Mouse (Mus musculus): ENCODE results near the gene Lrp5. TPM values are rescaled to one million over a fixed set of nuclear protein-coding genes. Genes with fewer than 3 reads are reported as not detected.

Lrp5 gene
- total and polyA plus RNA-seq, 3 experiments: 16.1 to 31.9 TPM; not detected in 1

- Histone ChIP-seq H3K9ac (ENCODE audit: control insufficient read depth, low read depth, low read length, poor library complexity, severe bottlenecking) (no peak overlapping the region), H3K79me2 (ENCODE audit: control insufficient read depth, insufficient read depth, low read length, poor library complexity) (no peaks in the 10 kb centered on the region; the same call in 1 of the 2 replicates), H3K27ac (ENCODE audit: control insufficient read depth, low read depth, low read length) (no peak overlapping the region), H3K4me3 (ENCODE audit: control insufficient read depth in 1 of 2, insufficient read depth in 1 of 2, low read depth in 2 of 2, low read length in 2 of 2) (no peak overlapping the region), H3K27me3 (ENCODE audit: control insufficient read depth in 1 of 2, insufficient read depth in 2 of 2, low read length in 2 of 2) (no peaks in the 10 kb centered on the region), H3K4me1 (ENCODE audit: control insufficient read depth in 1 of 2, insufficient read depth in 2 of 2, low read length in 2 of 2) (no peaks in the 10 kb centered on the region), H3K36me3 (ENCODE audit: control insufficient read depth in 1 of 2, insufficient read depth in 2 of 2, low read length in 2 of 2) (no peaks in the 10 kb centered on the region), H3K9me3 (replicated peaks; ENCODE audit: insufficient read depth, low read length) (no peaks in the 10 kb centered on the region)
- no peak for DNase-seq (ENCODE audit: low read depth, low spot score)
- TF ChIP-seq TAL1 (IDR thresholded peaks at IDR 0.05; ENCODE audit: low read length) (no peak), ZNF384 (IDR thresholded peaks at IDR 0.05; ENCODE audit: low read depth, low read length) (no peak), GABPA (IDR thresholded peaks at IDR 0.05; ENCODE audit: low read depth, low read length) (no peak), POLR2AphosphoS2 (IDR thresholded peaks at IDR 0.05; ENCODE audit: low read length) (no peak), E2F4 (IDR thresholded peaks at IDR 0.05; ENCODE audit: borderline replicate concordance, low read depth, low read length) (no peak), ZKSCAN1 (IDR thresholded peaks at IDR 0.05; ENCODE audit: low read depth, low read length) (no peak), MAFK (IDR thresholded peaks at IDR 0.05; ENCODE audit: borderline replicate concordance, low read depth, low read length) (no peak), MEF2A (IDR thresholded peaks at IDR 0.05; ENCODE audit: extremely low read depth, insufficient replicate concordance, low read depth, low read length, poor library complexity, severe bottlenecking) (no peak)
Observed at GRCm38 (mm10) chr19:3723170-3723569, 36.8 kb upstream of the Lrp5 start.

DNA sequence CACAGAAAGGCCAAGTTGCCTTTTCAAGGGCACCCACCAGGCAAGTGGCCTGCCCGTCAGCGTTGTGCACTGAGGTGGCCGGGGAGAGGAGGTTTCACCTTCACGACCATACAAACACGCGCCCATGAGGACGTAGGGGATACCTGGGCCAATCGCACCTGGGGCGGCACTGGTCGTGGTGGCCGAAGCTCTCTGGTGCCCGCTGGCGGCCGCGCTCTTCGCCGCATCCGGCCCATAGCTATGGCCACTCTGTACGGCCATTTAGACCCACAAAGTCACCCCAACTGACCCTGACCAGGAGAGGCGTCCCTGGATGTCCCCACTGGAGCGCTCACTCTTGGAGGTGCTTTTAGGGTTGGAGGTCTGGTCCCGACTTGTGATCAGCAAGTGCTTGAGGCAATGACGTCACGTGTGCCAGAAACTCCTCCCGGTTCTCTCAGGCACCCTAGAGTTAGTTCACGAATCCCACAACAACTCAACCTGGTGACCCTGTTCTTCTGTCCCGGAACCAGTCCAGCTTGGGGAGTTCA, 33.1 kb upstream of the Lrp5 start:
- peak; percentile 73 for DNase-seq (ENCODE audit: low read depth, low spot score)

More for the DNA sequence above, 33.1 kb upstream of the Lrp5 start:
- peak overlapping the region; percentile 59 to 72 for H3K4me3 ChIP-seq (ENCODE audit: control insufficient read depth in 1 of 2, insufficient read depth in 1 of 2, low read depth in 2 of 2, low read length in 2 of 2)
- H3K27me3 ChIP-seq (ENCODE audit: control insufficient read depth in 1 of 2, insufficient read depth in 2 of 2, low read length in 2 of 2): no peaks in the 10 kb centered on the region
- H3K9ac ChIP-seq (ENCODE audit: control insufficient read depth, low read depth, low read length, poor library complexity, severe bottlenecking): peak overlapping the region; percentile 76
- TF ChIP-seq SMC3 (IDR thresholded peaks at IDR 0.05; ENCODE audit: low read depth, low read length) (peak; percentile 24), CTCF (IDR thresholded peaks at IDR 0.05 in 2 of 3, conservative IDR thresholded peaks at IDR 0.05 in 1 of 3; ENCODE audit: control insufficient read depth in 1 of 3, insufficient read depth in 1 of 3, low read depth in 2 of 3, low read length in 3 of 3, poor library complexity in 1 of 3, severe bottlenecking in 1 of 3) (peak in 2 of 3 experiments; percentile 42 to 77), ZMIZ1 (IDR thresholded peaks at IDR 0.05; ENCODE audit: low read depth, low read length) (no peak), RCOR1 (IDR thresholded peaks at IDR 0.05; ENCODE audit: low read depth, low read length) (no peak), SIN3A (IDR thresholded peaks at IDR 0.05; ENCODE audit: low read length) (no peak), USF1 (IDR thresholded peaks at IDR 0.05; ENCODE audit: low read depth, low read length) (peak; percentile 80), USF2 (IDR thresholded peaks at IDR 0.05; ENCODE audit: borderline replicate concordance in 1 of 2, insufficient read depth in 1 of 2, low read depth in 1 of 2, low read length in 2 of 2) (0 out of 4 replicates have a peak, but pooled peaks of 1 of the 2 experiments have one; percentile 23), HCFC1 (IDR thresholded peaks at IDR 0.05; ENCODE audit: low read depth, low read length) (0 out of 2 replicates have a peak, but pooled peaks have one; percentile 23)
- no peaks in the 10 kb centered on the region; the same call in 1 of the 2 replicates for H3K79me2 ChIP-seq (ENCODE audit: control insufficient read depth, insufficient read depth, low read length, poor library complexity)
- H3K27ac ChIP-seq (ENCODE audit: control insufficient read depth, low read depth, low read length): no peak overlapping the region
- H3K9me3 ChIP-seq (replicated peaks; ENCODE audit: insufficient read depth, low read length): no peaks in the 10 kb centered on the region
- H3K4me1 ChIP-seq (ENCODE audit: control insufficient read depth in 1 of 2, insufficient read depth in 2 of 2, low read length in 2 of 2): no peaks in the 10 kb centered on the region
- H3K36me3 ChIP-seq (ENCODE audit: control insufficient read depth in 1 of 2, insufficient read depth in 2 of 2, low read length in 2 of 2): no peaks in the 10 kb centered on the region

Measured in MEL (cell line).